Mouse (Mus musculus): ENCODE results near the gene Mbip.

GRCm38 (mm10) chr12:56281649-56282048 is 64.0 kb downstream of the Mbip start:
- no peak for TF ChIP-seq CTCF (IDR thresholded peaks at IDR 0.05; ENCODE audit: borderline replicate concordance, insufficient read depth, low read length)
- no peak for TF ChIP-seq POLR2A (IDR thresholded peaks at IDR 0.05; ENCODE audit: low read depth, low read length)
